ENCODE assay signal across 9 mouse cellular contexts in genomic region chr6:30920834-30921675, GRCm38 (mm10). TPM values are rescaled to one million over a fixed set of nuclear protein-coding genes. Genes with fewer than 3 reads are reported as not detected.
A peak's percentile ranks its signal among the peaks of the same experiment; 100 is the strongest.
DNase-seq lines count a peak whose midpoint lies in the region; ATAC-seq lines count a peak whose summit lies in the region.
"Had no signal": no experiment of that assay in that cellular context is flagged by ENCODE, and none has a peak within 500 bp of the region (broad histone marks: within the 10 kb centered on the region; RNA-seq: fewer than 3 reads in every experiment).

No protein-coding gene starts in this region.

- H3K4me2 ChIP-seq in forebrain, embryonic 13.5 days: peak overlapping the region; percentile 51
- H3K4me2 ChIP-seq in neural tube, embryonic 12.5 days (replicated peaks): 0 out of 2 replicates have a peak overlapping the region, but pooled peaks have one; percentile 12

- 46% methylated on average over 21 of the region's 21 CpGs for WGBS in forebrain, embryonic 13.5 days
- 67% methylated on average over 21 of the region's 21 CpGs for WGBS in neural tube, embryonic 12.5 days

- peak overlapping the region; percentile 45; the same call in 1 of the 2 replicates for H3K9ac ChIP-seq in forebrain, embryonic 13.5 days
- no peak overlapping the region for H3K9ac ChIP-seq in neural tube, embryonic 12.5 days

- H3K27ac ChIP-seq in forebrain, embryonic 13.5 days: no peak overlapping the region; the same call in 1 of the 2 replicates
- H3K27ac ChIP-seq in neural tube, embryonic 12.5 days: no peak overlapping the region

- DNase-seq in heart, postnatal 14 days: peak; percentile 8 to 16
- peak; percentile 8 for DNase-seq in layer of hippocampus, adult 9-10 months (ENCODE audit: low spot score)
- no peak for DNase-seq in thymus, adult 18-20 months

- no peak for ATAC-seq in megakaryocyte, adult 5-6 weeks (ENCODE audit: poor library complexity, severe bottlenecking)
- ATAC-seq in forebrain, embryonic 13.5 days: peak; percentile 55; the same call in 1 of the 2 replicates
- ATAC-seq in neural tube, embryonic 12.5 days (ENCODE audit: low FRiP score, low read depth): no peak
- no peak for ATAC-seq in CD4-positive, CD25-positive, alpha-beta regulatory T cell, adult 4 months

- peaks cover 5% of the 10 kb centered on the region for H3K4me1 ChIP-seq in megakaryocyte, embryonic 14.5 days
- H3K4me1 ChIP-seq in forebrain, embryonic 13.5 days: no peaks in the 10 kb centered on the region
- no peaks in the 10 kb centered on the region; the same call in 1 of the 2 replicates for H3K4me1 ChIP-seq in neural tube, embryonic 12.5 days

- H3K4me3 ChIP-seq in megakaryocyte, embryonic 14.5 days (replicated peaks): peak overlapping the region; percentile 79
- peak overlapping the region; percentile 25 for H3K4me3 ChIP-seq in forebrain, embryonic 13.5 days
- no peak overlapping the region for H3K4me3 ChIP-seq in neural tube, embryonic 12.5 days

- peaks cover 34% of the 10 kb centered on the region for H3K27me3 ChIP-seq in megakaryocyte, embryonic 14.5 days (replicated peaks)
- H3K27me3 ChIP-seq in forebrain, embryonic 13.5 days: no peaks in the 10 kb centered on the region
- no peaks in the 10 kb centered on the region for H3K27me3 ChIP-seq in neural tube, embryonic 12.5 days (replicated peaks)

- intact Hi-C loops in heart, postnatal 14 days (cut with DNase I): loop anchor here (10.0 kb wide), 1 partner anchor 386 kb away; no protein-coding TSS in a partner anchor

- H3K36me3 ChIP-seq in megakaryocyte, embryonic 14.5 days (replicated peaks; ENCODE audit: low read length): no peaks in the 10 kb centered on the region
- H3K36me3 ChIP-seq in forebrain, embryonic 13.5 days (ENCODE audit: poor library complexity, severe bottlenecking): no peaks in the 10 kb centered on the region
- H3K36me3 ChIP-seq in neural tube, embryonic 12.5 days: no peaks in the 10 kb centered on the region

- 0 out of 2 replicates have a peak, but pooled peaks cover 5% of the 10 kb centered on the region for H3K9me3 ChIP-seq in megakaryocyte, embryonic 14.5 days
- no peaks in the 10 kb centered on the region for H3K9me3 ChIP-seq in forebrain, embryonic 13.5 days (replicated peaks)
- H3K9me3 ChIP-seq in neural tube, embryonic 12.5 days: no peaks in the 10 kb centered on the region

RNA-seq across cellular contexts. Expression of gene Tsga13, which starts 5.7 kb away (rescaled TPM):
- polyA plus RNA-seq in megakaryocyte, embryonic 14.5 days (2012; ENCODE audit: insufficient read depth, low replicate concordance): not detected in 2 replicates
- not detected in 2 replicates for total RNA-seq in megakaryocyte, adult 5-6 weeks (2015)
- total RNA-seq in megakaryocyte, adult 5-6 weeks (2017): not detected in 2 replicates
- 0.19 and 0.58 TPM in 2 replicates for polyA plus RNA-seq in forebrain, embryonic 13.5 days (2015; fragmentation: Nextera tagmentation; extraction: Ambion mirVana)
- not detected for total RNA-seq in heart, postnatal 14 days (2021)
- polyA plus RNA-seq in neural tube, embryonic 12.5 days (2016; fragmentation: Nextera tagmentation; extraction: Ambion mirVana): not detected in 2 replicates
- polyA plus RNA-seq in CD4-positive, CD25-positive, alpha-beta regulatory T cell, adult 4 months (2017; shearing (Covaris generic)): not detected
- polyA plus RNA-seq: large intestine, adult 2 months had no signal

RNA-seq across cellular contexts. Expression of gene Copg2, which starts 24.5 kb away (rescaled TPM):
- polyA plus RNA-seq in megakaryocyte, embryonic 14.5 days (2012; ENCODE audit: insufficient read depth, low replicate concordance): 1.3 TPM in 1 of 2 replicates, not detected in the other
- 29.1 and 33.8 TPM in 2 replicates for total RNA-seq in megakaryocyte, adult 5-6 weeks (2015)
- total RNA-seq in megakaryocyte, adult 5-6 weeks (2017): 60.8 and 61.0 TPM in 2 replicates
- 28.9 and 32.5 TPM in 2 replicates for polyA plus RNA-seq in forebrain, embryonic 13.5 days (2015; fragmentation: Nextera tagmentation; extraction: Ambion mirVana)
- 10 to 100 TPM; 40.3 to 45.7 TPM for total RNA-seq in heart, postnatal 14 days (2021)
- polyA plus RNA-seq in neural tube, embryonic 12.5 days (2016; fragmentation: Nextera tagmentation; extraction: Ambion mirVana): 24.4 and 27.6 TPM in 2 replicates
- 10 to 100 TPM; 19.5 to 46.4 TPM for polyA plus RNA-seq in CD4-positive, CD25-positive, alpha-beta regulatory T cell, adult 4 months (2017; shearing (Covaris generic))

RNA-seq across cellular contexts. Expression of gene Klf14, which starts 37.8 kb away (rescaled TPM):
- 0.71 TPM in 1 of 2 replicates, not detected in the other for polyA plus RNA-seq in megakaryocyte, embryonic 14.5 days (2012; ENCODE audit: insufficient read depth, low replicate concordance)
- not detected in 2 replicates for total RNA-seq in megakaryocyte, adult 5-6 weeks (2015)
- not detected in 2 replicates for total RNA-seq in megakaryocyte, adult 5-6 weeks (2017)
- polyA plus RNA-seq in forebrain, embryonic 13.5 days (2015; fragmentation: Nextera tagmentation; extraction: Ambion mirVana): 0.16 and 0.18 TPM in 2 replicates
- under 1 TPM; 0.19 to 0.22 TPM for total RNA-seq in heart, postnatal 14 days (2021)
- 0.40 and 0.47 TPM in 2 replicates for polyA plus RNA-seq in neural tube, embryonic 12.5 days (2016; fragmentation: Nextera tagmentation; extraction: Ambion mirVana)
- under 1 TPM in 1 of 2 experiments, not detected in 1; 0.17 TPM for polyA plus RNA-seq in CD4-positive, CD25-positive, alpha-beta regulatory T cell, adult 4 months (2017; shearing (Covaris generic))
- polyA plus RNA-seq: large intestine, adult 2 months had no signal

Comparison
In these comparisons a context has a peak if more than half of its experiments do, and no peak if none do; other contexts are left out.
1. DNase-seq: peak in heart, postnatal 14 days (2 of 2) and layer of hippocampus, adult 9-10 months (single experiment); none in thymus, adult 18-20 months (0 of 2).